Mouse (Mus musculus) left cerebral cortex, postnatal 25 days (tissue): Measurements from ENCODE around the gene Zfp36l1. TPM values are rescaled to one million over a fixed set of nuclear protein-coding genes. Genes with fewer than 3 reads are reported as not detected.
A peak's percentile ranks its signal among the peaks of the same experiment; 100 is the strongest.

Experiments used
- DNase-seq, 2 experiments: peaks; one replicate each; pipeline ENCODE4 v3.0.0; 2022; ENCODE audit warnings: low spot score in 2 of 2, mixed read lengths in 1 of 2
- intact Hi-C: fragments of 180-260 bp; cut with DNase I; formaldehyde crosslinking; loops from one replicate; pipeline ENCODE4 v1.15.1; 2025
- total RNA-seq, 2 experiments: library from RNA; stranded (reverse); gene quantifications; 2 replicates each; pipeline ENCODE4 v1.2.3; 2021

The Zfp36l1 gene
- total RNA-seq, 2 experiments from 2014 or later: 35.3 to 42.8 TPM

GRCm38 (mm10) chr12:80083937-80084336 is 28.9 kb downstream of the Zfp36l1 start:
- intact Hi-C loops: no loop called here
- DNase-seq: no peak

- intact Hi-C loops: no loop called here
- DNase-seq: no peak
These were observed 29.5 kb downstream of the Zfp36l1 start for GRCm38 (mm10) chr12:80083133-80083821.

- no peak for DNase-seq
- intact Hi-C loops: no loop called here
These were observed 30.1 kb downstream of the Zfp36l1 start for GRCm38 (mm10) chr12:80082730-80083129.

- intact Hi-C loops: no loop called here
- DNase-seq: no peak
These were observed 31.4 kb downstream of the Zfp36l1 start for GRCm38 (mm10) chr12:80081440-80081839.

DNA sequence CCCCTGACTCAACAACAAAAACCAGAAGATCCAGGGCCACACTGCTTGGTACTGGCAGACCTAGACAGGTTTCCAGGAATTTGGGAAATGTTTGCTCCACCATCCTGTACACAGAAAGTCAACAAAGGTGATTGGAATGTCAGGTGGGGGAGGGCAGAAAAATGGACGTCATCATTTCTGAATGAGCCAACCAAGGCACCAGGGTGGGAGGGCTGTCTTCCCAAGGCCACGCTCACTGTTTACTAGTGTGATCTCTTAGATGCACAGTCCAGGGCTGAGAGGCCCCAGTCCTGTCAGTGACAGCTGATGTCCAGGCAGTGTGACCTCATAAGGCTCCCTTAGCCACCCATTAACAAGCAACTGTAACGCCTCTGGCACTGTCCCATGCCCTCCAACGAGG is 32.9 kb downstream of the Zfp36l1 start:
- no peak for DNase-seq
- intact Hi-C loops: no loop called here

DNA sequence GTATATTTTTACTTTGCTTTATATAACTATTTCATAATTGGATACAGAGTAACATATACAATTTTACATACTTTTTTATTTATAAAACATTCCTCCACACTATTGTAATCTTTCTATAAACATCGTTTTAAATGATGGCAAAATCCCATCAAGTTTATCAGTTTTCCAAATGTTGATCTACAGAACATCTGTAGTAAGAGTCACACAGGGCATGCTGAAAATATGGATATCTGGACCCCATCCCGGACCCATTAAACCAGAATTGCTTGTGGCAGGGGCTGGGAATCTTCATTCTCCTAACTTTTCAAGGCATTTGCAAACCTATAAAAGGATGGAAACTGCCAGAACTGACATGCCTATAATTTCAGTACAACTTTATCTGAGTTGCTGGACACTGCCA is 38.5 kb downstream of the Zfp36l1 start:
- intact Hi-C loops: no loop called here
- no peak for DNase-seq

GRCm38 (mm10) chr12:80070534-80071287 is 42.1 kb downstream of the Zfp36l1 start:
- intact Hi-C loops: no loop called here
- DNase-seq: no peak

DNA sequence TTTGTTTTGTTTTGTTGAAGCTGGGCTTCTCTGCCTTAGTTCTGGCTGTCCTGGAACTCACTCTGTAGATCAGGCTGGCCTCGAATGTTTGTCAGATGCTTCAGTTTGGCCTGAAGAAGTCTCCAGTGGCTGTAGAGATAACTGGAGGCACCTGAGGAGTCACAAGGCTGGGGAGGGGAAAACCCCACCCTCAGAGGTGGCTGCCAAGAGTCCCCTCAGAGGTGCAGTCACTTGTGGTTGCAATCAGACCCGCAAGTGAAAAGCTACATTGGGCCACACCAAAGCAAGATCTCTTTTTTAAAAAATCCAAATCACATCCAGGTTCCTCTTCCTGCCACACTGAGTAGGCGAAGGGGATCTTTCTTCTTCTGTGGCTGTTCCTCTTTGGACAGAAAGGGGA is 43.8 kb downstream of the Zfp36l1 start:
- DNase-seq: no peak
- intact Hi-C loops: no loop called here

DNA sequence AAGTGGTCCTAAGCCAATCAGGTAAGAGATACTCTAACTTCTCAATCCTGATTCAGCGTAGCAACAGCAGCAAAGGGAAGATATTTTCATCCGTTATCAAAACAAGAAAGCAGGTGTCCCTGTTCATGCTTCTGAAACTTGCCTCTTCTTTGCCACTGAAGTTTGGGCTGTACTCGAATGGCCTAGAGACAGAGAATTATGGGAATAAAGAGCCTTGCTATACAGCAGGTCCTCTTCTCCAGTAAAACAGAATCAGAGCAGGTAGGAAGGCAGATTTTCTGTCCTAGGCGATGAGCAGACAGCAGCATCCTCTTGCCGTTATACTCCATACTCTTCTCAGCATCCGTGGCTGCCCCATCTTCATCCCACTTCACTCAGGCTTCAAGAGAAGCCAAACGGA is 44.8 kb downstream of the Zfp36l1 start:
- intact Hi-C loops: no loop called here
- no peak for DNase-seq

DNA sequence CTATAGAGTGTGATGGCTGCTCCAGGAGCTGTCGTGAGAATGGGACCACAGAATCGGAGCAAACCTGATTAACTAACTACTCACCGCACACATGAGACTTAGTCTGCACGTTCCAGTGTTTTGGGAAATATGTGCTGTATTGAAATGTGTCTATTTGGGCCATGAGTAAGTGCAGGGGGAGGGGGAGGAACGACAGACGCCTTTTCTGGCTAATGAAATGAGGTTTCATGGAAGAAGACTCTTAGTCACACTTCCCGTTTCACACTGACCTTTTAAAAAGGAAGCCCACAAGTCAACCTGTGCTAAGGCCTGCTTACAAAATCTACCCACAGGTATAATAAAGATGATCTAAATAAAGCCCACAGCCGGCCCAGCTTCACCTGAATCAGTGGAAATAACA is 47.8 kb downstream of the Zfp36l1 start:
- intact Hi-C loops: no loop called here
- no peak for DNase-seq

DNA sequence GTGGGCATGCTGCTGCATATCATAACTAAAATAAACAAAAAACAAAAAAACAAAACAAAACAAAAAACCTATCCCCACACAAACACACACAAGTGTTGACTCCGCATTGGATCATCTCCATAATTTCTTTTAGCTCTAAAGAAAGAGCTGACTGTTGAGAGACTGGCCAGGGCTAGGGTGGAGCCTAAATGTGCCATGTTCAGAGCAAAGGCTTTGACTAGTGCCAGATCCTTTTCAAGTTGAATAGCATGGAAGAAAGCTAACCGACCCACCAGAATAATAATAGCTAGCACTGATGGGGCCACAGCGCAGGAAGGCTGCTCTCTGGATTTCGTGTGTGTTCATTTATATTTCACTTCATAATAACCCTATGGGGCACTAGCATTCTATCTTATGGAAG is 48.5 kb downstream of the Zfp36l1 start:
- intact Hi-C loops: no loop called here
- no peak for DNase-seq

GRCm38 (mm10) chr12:80063402-80064150 is 49.2 kb downstream of the Zfp36l1 start:
- intact Hi-C loops: no loop called here
- no peak for DNase-seq

DNA sequence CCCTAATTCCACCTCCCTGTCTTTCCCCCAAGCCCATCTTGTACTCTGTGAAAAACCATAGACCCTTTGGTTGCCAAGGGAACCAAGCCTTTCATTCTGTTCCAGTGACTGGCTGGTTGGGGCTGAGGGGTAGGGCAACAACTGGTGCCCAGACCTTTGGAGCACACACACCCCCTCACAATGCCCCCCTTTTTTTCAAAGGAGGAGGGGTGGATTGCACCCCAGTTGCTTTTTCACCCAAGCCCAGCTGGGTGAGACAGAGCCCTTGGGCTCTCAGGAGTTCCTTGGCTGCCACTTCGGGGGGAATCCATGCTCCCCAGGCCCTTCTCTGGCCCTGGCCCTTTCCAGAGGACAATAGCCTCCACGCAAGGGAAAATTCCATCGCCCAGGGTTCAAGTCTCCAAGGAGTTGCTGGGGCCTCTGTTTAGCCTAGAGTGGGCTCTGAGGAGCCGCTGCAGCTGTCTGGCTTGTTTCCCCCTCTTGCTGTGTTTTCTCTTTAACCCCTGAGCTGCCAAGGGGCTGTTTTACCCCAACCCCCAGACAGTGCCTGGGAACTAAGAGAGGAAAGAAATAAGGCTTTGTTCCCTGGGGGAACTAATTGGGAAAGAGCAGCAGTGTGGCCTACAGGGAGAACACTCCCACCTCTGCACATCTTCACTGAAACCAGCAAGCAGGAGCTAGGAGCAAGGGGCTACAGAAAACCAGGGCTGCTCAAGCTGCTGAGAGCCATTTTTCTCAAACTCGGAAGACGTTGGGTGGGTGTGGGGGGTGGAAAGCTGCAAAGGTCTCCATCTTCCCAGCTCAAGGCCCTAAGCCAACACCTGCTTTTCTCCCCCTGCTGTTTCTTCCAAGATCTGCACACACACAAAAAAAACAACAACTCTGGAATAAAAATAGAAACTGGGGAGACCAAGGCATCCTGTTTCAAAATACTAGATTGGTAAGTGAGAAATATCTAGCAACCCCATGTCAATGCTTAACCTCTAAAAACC is 50.1 kb downstream of the Zfp36l1 start:
- intact Hi-C loops: no loop called here
- peak; percentile 18 to 60 for DNase-seq

DNA sequence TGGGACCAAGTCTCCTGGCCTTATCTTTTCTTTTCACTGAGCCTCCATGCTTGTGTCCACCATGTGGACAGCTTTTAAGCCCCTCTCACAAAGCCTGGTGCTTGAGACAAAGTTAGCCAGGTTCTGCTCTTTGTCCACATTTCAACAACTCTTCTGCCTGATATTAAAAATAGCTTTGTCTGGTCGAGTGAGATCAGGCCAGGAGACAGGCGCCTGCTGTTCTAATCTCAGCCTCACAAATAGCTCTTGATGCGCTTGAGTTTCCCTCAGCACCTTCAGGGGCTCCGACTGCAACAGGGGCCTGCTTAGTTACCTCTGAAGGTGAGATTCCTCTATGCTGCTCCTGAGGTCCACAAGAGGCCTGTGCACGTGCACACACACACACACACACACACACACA is 51.0 kb downstream of the Zfp36l1 start:
- DNase-seq: no peak
- intact Hi-C loops: no loop called here

DNA sequence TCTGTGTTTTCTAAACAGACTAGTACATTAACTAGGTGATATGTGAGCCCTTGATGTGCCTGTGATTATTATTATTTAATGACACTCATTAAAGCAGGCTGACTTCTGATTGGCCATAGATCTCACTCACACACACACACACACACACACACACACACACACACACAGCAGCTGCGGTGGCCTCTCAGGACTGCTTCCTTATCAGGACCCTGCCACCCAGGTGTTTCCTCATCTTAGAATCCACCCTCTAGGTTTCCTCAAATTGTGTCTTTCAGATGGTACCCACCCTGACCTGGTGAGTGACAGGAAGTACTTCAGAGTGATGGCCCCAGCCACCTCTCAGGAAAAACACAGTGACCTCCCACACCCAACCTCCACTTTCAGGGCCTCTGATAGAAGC is 52.0 kb downstream of the Zfp36l1 start:
- DNase-seq: no peak
- intact Hi-C loops: no loop called here

GRCm38 (mm10) chr12:80060338-80060737 is 52.5 kb downstream of the Zfp36l1 start:
- intact Hi-C loops: no loop called here
- DNase-seq: no peak

DNA sequence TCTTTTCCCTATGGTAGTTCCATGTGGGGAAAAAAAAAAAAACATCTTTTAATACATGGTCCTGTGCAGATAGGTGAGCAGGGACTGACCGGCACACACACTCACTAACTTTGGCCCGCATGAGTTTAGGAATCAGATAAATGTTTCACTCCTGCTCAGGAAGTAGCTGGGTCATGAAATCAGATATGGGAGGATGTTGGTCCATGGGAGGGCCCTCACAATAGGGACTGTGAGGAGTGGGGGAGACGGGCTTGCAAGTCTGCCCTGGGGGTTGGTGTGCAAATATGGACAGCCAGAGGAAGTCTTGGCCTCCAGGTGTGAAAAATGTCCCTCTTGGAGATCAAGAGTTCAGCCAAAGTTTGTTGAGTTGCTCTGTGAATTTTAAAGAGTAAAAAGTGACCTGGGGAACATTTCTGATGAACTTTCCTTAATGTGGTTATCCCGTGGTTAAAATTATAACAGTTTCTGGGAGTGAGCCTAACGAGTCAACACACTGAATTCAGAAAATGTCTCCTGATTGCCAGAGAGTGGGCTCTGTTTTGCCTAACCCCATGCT is 53.0 kb downstream of the Zfp36l1 start:
- intact Hi-C loops: no loop called here
- no peak for DNase-seq
